Mouse (Mus musculus) right cerebral cortex, adult 18-20 months (tissue): ENCODE measurements at regions not wholly inside any gene's neighbourhood (a gene's known extent, or its start where the extent isn't known, plus 50 kb on each side); places are given as distances from the start of the nearest gene placed in this dataset.

Source experiments
- DNase-seq: peaks from one replicate; pipeline ENCODE4 v3.0.0; 2022; ENCODE audit warnings: mixed read lengths

GRCm38 (mm10) chr13:15227641-15228040, 235.4 kb upstream of the Gli3 start:
- no peak for DNase-seq
